Mouse (Mus musculus): ENCODE measurements around the gene Nmb.

The Nmb gene

DNA sequence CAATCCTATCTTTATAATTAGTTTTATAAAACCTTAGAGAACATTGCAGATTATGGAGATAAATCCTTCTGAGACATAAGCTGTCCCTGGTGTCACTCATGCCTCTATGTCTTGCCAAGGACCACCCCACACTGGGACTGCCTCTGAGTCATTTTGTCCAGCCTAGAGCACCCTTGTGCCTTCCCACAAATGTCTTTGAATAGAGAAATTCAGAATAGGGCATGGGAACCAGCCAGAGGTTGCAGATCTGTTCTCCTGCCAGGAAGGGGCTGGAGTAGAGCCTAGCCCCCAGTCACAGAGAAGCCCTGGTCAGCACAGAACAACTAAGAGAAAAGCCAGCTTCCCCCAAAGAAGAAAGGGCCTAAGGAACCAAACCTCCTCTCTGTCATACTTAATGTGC, 49.6 kb downstream of the Nmb start:
- DNase-seq, result no peak

DNA sequence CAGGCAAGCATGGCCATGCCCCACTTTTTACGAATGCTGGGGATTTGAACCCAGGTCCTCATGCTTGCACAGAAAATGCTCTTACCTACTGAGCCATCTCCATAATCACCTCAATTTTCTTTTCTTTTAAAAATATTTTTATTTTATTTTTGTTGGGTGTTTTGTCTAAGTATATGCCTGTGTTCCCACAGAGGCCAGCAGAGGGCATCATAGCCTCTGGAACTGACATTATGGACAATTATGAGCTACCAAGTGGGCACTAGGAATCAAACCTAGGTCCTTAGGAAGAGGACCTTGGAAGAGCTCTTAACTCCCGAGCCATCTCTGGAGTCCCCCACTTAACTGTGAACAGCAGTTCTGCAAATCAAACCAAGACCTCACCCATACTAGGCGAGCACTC, 51.7 kb downstream of the Nmb start:
- no peak for DNase-seq
